Mouse (Mus musculus) hindbrain, postnatal 0 days (tissue): ENCODE data around the gene Calu. TPM values are rescaled to one million over a fixed set of nuclear protein-coding genes. Genes with fewer than 3 reads are reported as not detected.

Experiments
- ATAC-seq: fragments of 200-750 bp; cut with Nextera tagmentation; 2 replicates; pipeline ENCODE4 v1.8.0; 2017; ENCODE audit warnings: mild to moderate bottlenecking, moderate TSS enrichment, moderate library complexity
- DNase-seq: peaks from one replicate; pipeline ENCODE4 v3.0.0-alpha.2; 2015; ENCODE audit warnings: low spot score
- H3K27ac ChIP-seq: fragments of 300-500 bp; sonication (generic); 2 replicates; pipeline ENCODE4 v1.5.1; 2014; ENCODE audit warnings: mild to moderate bottlenecking
- H3K27me3 ChIP-seq: fragments of 300-500 bp; sonication (generic); 2 replicates; pipeline ENCODE4 v1.6.1; 2014; ENCODE audit warnings: low read length, mixed read lengths; ENCODE audit not compliant: insufficient read depth
- H3K36me3 ChIP-seq: fragments of 300-500 bp; sonication (generic); 2 replicates; pipeline ENCODE4 v1.6.1; 2014; ENCODE audit warnings: low read length, mixed read lengths; ENCODE audit not compliant: insufficient read depth
- H3K4me1 ChIP-seq: fragments of 300-500 bp; sonication (generic); 2 replicates; pipeline ENCODE4 v1.6.1; 2014; ENCODE audit warnings: antibody characterized with exemption, low read length, mixed read lengths; ENCODE audit not compliant: insufficient read depth
- H3K4me2 ChIP-seq: fragments of 300-500 bp; sonication (generic); 2 replicates; pipeline ENCODE4 v1.6.1; 2014; ENCODE audit warnings: low read depth, mild to moderate bottlenecking, low read length, moderate library complexity, mixed read lengths
- H3K4me3 ChIP-seq: fragments of 300-500 bp; sonication (generic); 2 replicates; pipeline ENCODE4 v1.5.1; 2014; ENCODE audit warnings: low read length
- H3K9ac ChIP-seq: fragments of 300-500 bp; sonication (generic); replicated peaks from 2 replicates; pipeline ENCODE4 v1.6.1; 2014; ENCODE audit warnings: mild to moderate bottlenecking, low read length, moderate library complexity, mixed read lengths
- H3K9me3 ChIP-seq: fragments of 300-500 bp; sonication (generic); 2 replicates; pipeline ENCODE4 v1.6.1; 2016; ENCODE audit warnings: low read length, mixed read lengths
- CTCF ChIP-seq: IDR thresholded peaks from 2 replicates; pipeline ENCODE4 v1.5.1; 2016; ENCODE audit warnings: antibody characterized with exemption, control low read depth, low read depth
- WGBS: fragments of 180-500 bp; shearing (Covaris S2); extraction: QIAGEN DNeasy Blood & Tissue Kit; methylation state at CpG from one replicate; pipeline ENCODE4 v1.1.7; 2014; 5-methylcytosine and 5-hydroxymethylcytosine counted together
- polyA plus RNA-seq: library from polyadenylated mRNA; unstranded; fragments of >200 nt; fragmentation: Nextera tagmentation; extraction: Ambion mirVana; gene quantifications from 2 replicates; pipeline ENCODE4 v1.2.1, GENCODE M21; 2015
- total RNA-seq: library from RNA; depleted of rRNA; stranded (reverse); fragments of >200 nt; gene quantifications from 2 replicates; pipeline ENCODE4 v1.2.3, GENCODE M21; 2014

Calu gene
- total and polyA plus RNA-seq, 2 experiments from 2014 or later: 119 to 135 TPM

GRCm38 (mm10) chr6:29313690-29314202 is 34.1 kb upstream of the Calu start:
- TF ChIP-seq CTCF: no peak
- Histone ChIP-seq H3K9ac (no peak overlapping the region), H3K4me1 (no peaks in the 10 kb centered on the region), H3K4me3 (no peak overlapping the region), H3K36me3 (no peaks in the 10 kb centered on the region), H3K9me3 (no peaks in the 10 kb centered on the region), H3K4me2 (no peak overlapping the region), H3K27me3 (no peaks in the 10 kb centered on the region), H3K27ac (no peak overlapping the region)
- DNase-seq (no peak), ATAC-seq (no peak)
- 66% methylated on average over 14 of the region's 14 CpGs for WGBS

- H3K4me1 ChIP-seq: no peaks in the 10 kb centered on the region
- no peaks in the 10 kb centered on the region for H3K9me3 ChIP-seq
- WGBS: 80% methylated on average over 2 of the region's 2 CpGs
- ATAC-seq (no peak), DNase-seq (no peak)
- H3K27me3 ChIP-seq: no peaks in the 10 kb centered on the region
- H3K36me3 ChIP-seq: no peaks in the 10 kb centered on the region
- no peak for TF ChIP-seq CTCF
- no peak overlapping the region for H3K27ac ChIP-seq
- H3K4me3 ChIP-seq: no peak overlapping the region
- H3K4me2 ChIP-seq: no peak overlapping the region
- no peak overlapping the region for H3K9ac ChIP-seq
Observed at GRCm38 (mm10) chr6:29317286-29317685, 30.6 kb upstream of the Calu start.

DNA sequence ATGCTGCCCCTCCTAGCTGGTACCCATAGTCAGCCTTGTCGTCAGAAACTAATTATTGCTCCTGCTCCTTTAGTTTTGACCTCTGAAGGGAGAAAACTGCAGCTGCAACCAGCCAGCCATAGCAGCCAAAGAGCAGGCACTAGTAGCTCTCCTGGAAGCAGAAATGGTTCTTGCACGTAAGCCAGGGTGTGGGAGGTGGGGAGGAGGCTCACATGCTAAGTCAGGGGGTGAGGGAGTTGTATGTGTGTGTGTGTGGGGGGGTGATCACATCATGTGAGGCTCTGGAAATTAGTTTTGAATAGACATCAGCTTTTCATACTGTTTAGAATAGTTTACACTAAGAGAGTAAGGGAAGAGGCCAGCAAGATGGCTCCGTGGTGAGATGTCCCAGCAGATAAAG is 29.9 kb upstream of the Calu start:
- no peaks in the 10 kb centered on the region for H3K4me1 ChIP-seq
- WGBS: 71% methylated on average over 3 of the region's 3 CpGs
- H3K4me3 ChIP-seq: no peak overlapping the region
- H3K27me3 ChIP-seq: no peaks in the 10 kb centered on the region
- no peaks in the 10 kb centered on the region for H3K9me3 ChIP-seq
- no peak for TF ChIP-seq CTCF
- no peak for ATAC-seq
- no peak overlapping the region for H3K4me2 ChIP-seq
- DNase-seq: no peak
- no peak overlapping the region for H3K9ac ChIP-seq
- no peaks in the 10 kb centered on the region for H3K36me3 ChIP-seq
- H3K27ac ChIP-seq: no peak overlapping the region

GRCm38 (mm10) chr6:29318879-29319278 is 29.0 kb upstream of the Calu start, which contains the start of gene Fam71f1:
Gene Fam71f1 (plus strand): TSS chr6:29319140.
- Histone ChIP-seq H3K4me2 (no peak within 1 kb of the TSS), H3K27ac (no peak within 1 kb of the TSS), H3K4me3 (no peak within 1 kb of the TSS), H3K9me3 (no peaks in the 10 kb centered on the region), H3K27me3 (no peaks in the 10 kb centered on the region), H3K4me1 (no peaks in the 10 kb centered on the region), H3K36me3 (no peaks in the 10 kb centered on the region), H3K9ac (no peak within 1 kb of the TSS)
- ATAC-seq: no peak
- DNase-seq: no peak
- WGBS: 62% methylated on average over 5 of the region's 5 CpGs
- no peak for TF ChIP-seq CTCF

- Histone ChIP-seq H3K36me3 (no peaks in the 10 kb centered on the region), H3K27ac (no peak overlapping the region), H3K4me3 (no peak overlapping the region), H3K4me1 (no peaks in the 10 kb centered on the region), H3K9me3 (no peaks in the 10 kb centered on the region), H3K9ac (no peak overlapping the region), H3K4me2 (no peak overlapping the region), H3K27me3 (no peaks in the 10 kb centered on the region)
- no peak for TF ChIP-seq CTCF
- ATAC-seq (no peak), DNase-seq (no peak)
- WGBS: 77% methylated on average over 6 of the region's 6 CpGs
Observed at GRCm38 (mm10) chr6:29321586-29321985, 26.3 kb upstream of the Calu start.

- Histone ChIP-seq H3K4me2 (no peak overlapping the region), H3K9me3 (no peaks in the 10 kb centered on the region), H3K27ac (no peak overlapping the region), H3K9ac (no peak overlapping the region), H3K4me3 (no peak overlapping the region), H3K36me3 (no peaks in the 10 kb centered on the region), H3K27me3 (no peaks in the 10 kb centered on the region), H3K4me1 (no peaks in the 10 kb centered on the region)
- DNase-seq (no peak), ATAC-seq (no peak)
- 96% methylated on average over 7 of the region's 7 CpGs for WGBS
- no peak for TF ChIP-seq CTCF
Observed at GRCm38 (mm10) chr6:29322147-29322546, 25.7 kb upstream of the Calu start.

DNA sequence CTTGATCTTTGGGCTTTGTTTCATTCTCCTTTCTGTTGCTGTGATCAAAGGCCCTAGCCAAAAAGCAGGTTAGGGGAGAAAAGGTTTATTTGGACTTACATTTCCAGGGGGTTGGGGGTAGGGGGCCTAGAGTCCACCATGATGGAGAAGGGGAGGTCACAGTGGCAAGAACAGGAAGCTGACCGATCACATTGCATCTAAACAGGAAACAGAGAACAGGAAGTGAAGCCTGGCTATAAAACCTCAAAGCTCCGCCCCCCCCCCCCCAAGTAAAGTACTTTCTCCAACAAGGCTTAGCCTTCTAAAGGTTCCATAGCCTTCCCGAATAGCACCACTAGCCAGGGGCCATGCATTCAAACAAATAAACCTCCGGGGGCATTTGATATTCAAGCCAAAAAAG is 25.1 kb upstream of the Calu start:
- no peak for DNase-seq
- no peaks in the 10 kb centered on the region for H3K36me3 ChIP-seq
- no peak overlapping the region for H3K27ac ChIP-seq
- WGBS: 81% methylated on average over 4 of the region's 4 CpGs
- no peak for TF ChIP-seq CTCF
- no peak overlapping the region for H3K4me3 ChIP-seq
- no peaks in the 10 kb centered on the region for H3K27me3 ChIP-seq
- H3K4me1 ChIP-seq: no peaks in the 10 kb centered on the region
- no peak overlapping the region for H3K9ac ChIP-seq
- H3K9me3 ChIP-seq: no peaks in the 10 kb centered on the region
- H3K4me2 ChIP-seq: no peak overlapping the region
- no peak for ATAC-seq
